Mouse (Mus musculus): ENCODE data around the gene Psen2.

The Psen2 gene

DNA sequence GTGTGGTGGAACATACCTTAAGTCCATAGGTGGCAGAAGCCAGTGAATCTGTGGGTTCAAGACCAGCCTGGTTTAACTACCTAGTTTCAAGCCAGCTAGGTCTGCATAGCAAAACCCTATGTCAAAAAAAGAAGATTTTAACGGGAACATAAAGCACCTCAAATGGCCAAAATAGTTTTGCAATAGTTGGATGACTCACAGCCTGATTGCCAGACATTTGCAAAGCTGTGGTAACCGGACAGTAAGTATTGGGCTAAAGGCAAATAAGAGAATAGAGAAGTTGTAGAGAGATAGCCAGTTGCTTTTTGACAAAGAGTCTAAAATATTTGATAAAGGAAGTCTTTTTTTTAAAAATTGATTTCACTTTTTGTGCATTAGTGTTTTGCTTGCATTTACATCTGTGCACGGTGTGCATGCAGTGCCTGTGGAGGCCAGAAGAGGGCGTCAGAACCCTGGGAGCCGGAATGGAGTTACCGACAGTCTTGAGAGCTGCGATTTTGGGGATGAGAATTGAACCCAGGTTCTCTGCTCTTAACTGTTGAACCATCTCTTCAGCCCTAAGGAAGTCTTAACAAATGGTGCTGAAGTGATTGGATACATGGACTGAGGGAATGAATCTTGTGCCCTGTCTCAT is at the start of gene Psen2:
Gene Psen2 (minus strand): TSS at position 75 of the 634 bp plus-strand sequence.
- DNase-seq (ENCODE audit: low read depth) = peak; percentile 65

DNA sequence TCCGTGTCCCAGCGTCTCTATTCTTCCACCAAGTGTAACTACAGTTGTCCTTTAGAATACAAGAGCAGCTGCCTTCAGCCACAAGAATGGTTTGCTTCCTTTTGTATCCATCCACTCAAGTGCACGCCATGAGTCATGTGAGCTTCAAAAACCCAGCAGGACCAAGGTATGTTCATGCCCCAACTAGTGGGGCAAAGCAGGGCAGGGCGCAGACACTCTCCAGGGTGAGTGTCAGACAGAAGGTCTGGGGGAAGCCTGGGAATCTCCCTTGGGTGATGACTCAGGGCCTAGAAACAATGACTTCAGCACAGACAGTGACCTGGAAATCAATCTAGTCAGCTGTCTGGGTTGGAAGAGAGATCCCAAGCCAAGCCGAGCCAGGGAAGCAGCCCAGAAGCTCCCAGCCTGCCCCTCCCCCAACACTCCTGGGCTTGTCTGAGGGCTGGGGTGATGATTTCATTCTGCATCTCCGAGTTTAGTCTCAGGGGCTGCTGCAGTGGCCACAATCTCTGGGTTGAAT is 49.6 kb upstream of the Psen2 start:
- peak; percentile 35 for DNase-seq (ENCODE audit: low read depth)

DNA sequence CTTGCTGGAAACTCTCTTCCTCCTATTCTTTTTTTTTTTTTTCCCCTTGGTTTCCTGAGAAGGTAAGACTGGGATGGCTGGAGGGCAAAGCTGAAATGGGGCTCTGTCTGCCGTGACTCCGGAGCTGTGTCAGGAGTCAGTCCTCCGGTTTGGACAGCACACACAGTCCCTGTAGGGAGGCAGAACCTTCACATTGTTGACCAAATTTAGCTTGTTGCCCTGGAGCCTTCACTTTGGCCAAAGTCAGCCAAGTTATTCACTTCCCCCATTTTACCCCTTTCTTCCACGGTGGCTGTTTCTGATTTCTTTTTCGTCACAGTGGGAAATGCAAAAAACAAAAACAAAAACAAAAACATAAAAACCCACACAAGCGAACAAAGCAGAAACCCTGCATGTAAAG is 49.0 kb upstream of the Psen2 start:
- no peak for DNase-seq (ENCODE audit: low read depth)

DNA sequence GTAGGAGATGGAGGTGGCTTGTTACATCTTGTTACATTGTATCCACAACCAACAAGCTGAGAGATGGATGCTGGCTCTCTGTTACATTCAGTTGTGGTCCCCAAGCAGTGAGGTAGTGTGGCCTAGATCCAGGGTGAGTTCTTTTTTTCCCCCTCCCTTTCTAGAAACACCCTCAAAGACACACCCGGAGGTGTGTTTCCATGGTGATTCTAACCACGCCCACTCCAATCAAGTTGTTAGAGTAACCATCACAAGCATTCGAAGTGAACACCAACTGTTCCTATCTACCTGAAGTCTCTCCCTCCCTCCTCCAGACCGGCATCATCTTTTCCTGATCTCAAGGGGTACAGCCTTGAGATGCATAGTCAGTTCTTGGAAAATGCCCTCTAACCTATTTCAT is 45.7 kb upstream of the Psen2 start:
- peak; percentile 51 for DNase-seq (ENCODE audit: low read depth)

DNA sequence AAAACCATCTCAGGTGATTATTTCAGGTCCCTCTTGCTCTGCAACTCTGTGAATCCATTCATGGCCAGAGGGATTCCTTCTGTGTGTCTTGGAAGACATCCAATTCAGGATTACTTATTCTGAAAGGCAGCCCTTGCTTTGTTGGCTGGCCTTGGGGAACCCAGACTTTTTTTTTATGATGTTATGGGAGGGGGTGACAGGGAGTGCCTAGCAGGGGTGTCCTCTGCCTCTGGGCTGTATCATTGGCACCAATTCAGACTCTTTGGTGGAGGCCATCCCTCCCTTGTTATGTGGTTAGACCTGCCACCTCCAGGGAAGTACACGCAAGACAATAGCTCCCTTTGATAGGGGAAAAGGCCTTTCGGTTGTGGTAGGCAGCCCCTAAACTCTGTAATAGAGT is 44.4 kb upstream of the Psen2 start:
- DNase-seq (ENCODE audit: low read depth) = peak; percentile 53

DNA sequence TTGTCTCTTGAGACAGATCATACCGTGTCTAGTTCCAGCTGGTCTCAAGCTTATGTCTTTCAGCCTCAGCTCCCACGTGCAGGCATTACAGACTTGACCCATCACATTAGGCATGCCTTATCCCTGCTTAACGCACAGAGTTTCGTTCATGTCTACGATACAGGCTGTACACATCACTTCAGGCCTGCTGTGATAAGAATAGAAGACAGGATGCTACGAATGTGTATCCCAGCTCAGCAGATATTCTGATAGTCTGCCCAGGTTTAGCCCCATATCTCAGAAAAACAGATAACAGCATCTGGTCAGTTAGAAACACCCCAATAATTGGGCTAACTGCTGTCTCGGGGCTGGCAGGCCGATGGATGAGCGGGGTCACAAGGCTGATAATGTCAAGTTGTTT is 43.7 kb upstream of the Psen2 start:
- no peak for DNase-seq (ENCODE audit: low read depth)

DNA sequence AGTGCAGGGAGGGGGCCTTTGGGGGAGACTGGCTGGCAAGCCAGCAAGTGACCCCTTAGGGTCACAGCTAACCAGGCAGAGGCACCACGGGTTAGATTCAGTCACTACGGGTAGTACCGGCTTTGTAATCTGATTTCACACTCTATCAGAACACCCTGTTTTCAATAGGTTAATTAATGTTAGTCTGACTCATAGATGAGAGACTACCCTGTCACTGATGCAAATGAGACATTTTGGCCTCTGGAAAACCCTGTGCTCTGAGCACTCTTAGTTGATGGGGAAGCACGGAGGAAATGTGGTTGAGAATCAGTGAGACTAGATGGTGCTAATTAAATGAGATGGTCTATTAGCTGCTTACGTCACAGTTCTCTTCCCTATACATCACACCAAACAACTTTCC is 40.4 kb upstream of the Psen2 start:
- DNase-seq (ENCODE audit: low read depth) = no peak

DNA sequence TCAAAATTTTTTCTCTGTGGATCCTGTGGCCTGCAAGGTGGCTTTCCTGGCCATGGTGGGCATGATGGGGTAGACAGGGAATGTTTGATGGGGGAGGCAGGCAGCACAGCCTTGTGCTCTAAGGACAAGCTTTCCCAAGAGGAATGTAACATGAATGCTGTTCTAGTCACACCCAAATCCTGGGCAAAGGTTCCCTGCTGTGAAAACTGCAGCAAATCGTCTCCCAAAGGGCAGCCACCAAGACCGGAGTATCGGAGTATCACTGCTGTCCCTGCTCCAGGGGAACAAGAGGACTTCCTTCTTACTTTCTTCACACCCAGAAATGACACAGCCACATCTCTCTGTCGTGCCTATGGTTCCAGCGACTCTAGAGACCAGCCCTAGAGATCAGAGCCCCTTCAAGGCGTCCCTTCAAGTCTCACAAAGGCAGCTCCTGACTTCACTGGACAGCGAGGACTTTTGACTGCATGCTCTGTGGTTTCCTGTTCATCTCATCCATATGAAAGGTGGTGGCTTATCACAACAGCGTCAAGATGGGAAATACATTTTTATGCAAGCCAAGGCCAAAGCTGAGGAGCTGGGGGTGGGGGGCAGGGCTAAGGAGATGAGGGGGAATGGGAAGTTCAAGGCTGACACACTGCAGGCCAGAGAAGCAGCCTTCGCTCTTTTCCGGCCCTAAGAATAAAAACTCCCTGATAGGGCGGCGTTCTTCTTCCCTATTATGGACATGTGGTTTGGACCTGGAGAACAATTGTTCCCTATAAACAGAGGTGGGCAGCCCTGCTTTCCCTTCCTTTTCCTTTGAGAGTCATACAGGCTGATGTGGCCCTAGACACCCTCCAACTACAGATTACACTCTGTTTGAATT is 39.2 kb upstream of the Psen2 start:
- no peak for DNase-seq (ENCODE audit: low read depth)

DNA sequence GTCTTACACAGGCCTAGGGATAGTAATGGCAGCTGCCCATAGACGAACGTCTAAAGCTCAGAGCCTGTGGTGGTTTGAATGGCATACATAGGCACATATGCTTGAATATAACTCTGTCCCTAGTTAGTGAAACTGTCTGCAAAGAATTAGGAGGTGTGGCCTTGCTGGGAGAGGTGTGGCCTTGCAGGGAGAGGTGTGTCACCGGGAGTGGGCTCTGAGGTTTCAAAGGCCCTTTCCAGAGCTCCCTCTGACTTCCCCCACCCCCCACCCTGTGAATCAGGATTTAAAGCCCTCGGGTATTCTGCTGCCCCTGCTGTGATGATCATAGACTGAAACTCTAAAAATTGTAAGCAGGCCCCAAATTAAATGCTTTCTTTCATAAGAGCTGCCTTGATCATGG is 37.8 kb upstream of the Psen2 start:
- no peak for DNase-seq (ENCODE audit: low read depth)

DNA sequence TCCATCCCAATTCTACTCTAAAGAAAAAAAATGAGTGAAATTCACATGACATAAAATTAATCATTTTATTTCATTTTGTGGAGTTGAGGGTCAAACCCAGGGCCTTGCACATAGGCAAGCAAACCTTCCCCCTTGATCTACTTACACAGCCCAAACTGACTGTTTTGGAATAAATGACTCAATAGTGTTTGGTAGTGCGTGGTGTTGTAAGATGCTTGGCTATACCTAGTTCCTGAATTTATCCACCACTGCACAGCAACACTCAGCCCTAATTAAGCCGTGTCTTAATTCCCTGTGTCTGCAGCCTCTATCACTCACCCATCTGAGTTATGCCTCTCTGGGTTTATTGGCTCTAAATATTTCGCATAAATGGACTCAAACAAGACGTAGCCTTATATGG is 37.1 kb upstream of the Psen2 start:
- DNase-seq (ENCODE audit: low read depth) = no peak

DNA sequence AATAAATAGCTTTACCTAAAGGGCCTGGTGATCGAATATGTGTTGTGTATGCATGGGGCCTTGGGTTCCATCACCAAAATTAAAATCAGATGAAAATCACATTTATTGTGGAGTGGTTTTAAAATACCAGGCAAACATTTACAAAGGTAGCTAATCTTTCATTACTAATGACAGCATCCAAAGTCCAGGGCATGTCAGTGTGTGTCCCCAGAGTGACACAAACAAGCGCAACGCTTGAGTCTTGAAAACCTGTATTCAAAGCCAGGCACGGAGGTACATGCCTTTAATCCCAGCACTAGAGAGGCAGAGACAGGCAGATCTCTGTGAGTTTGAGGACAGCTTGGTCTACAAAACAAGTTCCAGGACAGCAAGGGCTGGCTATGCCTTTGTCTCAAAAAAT is 36.5 kb upstream of the Psen2 start:
- no peak for DNase-seq (ENCODE audit: low read depth)

DNA sequence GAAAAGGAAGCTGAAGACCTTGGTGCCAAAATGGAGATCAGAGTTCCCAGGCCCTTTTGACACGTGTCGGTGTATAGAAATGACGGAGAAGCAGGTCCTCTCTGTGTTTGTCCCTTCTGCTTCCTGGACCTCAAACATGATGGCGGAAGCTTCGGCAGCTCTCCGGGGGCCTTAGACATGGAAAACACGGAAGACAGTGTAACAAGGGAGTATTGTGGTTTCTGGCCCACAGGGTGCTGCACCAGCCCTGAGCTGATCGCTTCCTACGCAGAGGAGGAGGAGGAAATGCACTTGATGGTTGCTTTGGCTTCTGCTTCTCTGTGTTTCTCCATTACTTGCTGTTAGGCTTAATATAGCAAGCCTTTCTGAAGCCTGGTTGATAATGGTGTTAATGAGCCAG is 32.9 kb upstream of the Psen2 start:
- DNase-seq (ENCODE audit: low read depth) = peak; percentile 80

DNA sequence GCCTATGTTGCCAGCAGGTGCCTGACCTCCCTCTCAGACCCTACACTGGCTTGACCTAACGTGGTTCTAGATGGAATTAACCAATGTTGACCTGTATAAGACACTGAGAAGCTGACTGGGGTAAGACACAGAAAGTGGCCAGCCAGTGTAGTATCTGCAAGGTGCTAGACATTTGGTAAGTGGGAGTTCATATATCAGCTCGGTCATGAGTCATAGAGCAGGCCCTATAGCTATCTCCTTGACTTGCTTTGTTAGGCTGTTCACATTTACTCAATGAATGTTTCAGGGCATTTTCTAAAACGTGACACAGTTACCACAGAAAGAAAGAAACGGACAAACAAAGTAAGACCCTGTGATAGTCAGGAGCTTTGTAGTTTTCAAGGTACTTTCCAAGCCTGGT is 27.1 kb upstream of the Psen2 start:
- no peak for DNase-seq (ENCODE audit: low read depth)

DNA sequence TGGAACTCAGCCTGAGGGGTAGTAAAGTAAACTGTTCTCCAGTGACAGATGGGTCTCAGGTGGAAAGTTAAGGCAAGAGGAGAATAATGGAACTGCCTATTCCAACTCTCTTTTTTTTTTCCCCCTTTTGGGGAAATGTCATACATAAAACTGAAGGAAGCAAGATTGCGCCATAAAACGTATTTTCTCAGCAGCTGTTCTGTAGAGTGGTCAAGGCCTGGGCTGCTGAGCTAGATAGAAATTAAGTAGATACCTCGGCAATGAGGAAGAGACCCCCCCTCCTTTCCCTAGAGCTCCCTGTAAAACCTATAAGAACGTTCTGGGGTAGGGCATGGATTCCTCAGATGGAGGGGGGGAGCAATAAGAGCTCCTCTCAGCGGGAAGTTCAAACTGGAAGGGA is 26.6 kb upstream of the Psen2 start:
- no peak for DNase-seq (ENCODE audit: low read depth)

DNA sequence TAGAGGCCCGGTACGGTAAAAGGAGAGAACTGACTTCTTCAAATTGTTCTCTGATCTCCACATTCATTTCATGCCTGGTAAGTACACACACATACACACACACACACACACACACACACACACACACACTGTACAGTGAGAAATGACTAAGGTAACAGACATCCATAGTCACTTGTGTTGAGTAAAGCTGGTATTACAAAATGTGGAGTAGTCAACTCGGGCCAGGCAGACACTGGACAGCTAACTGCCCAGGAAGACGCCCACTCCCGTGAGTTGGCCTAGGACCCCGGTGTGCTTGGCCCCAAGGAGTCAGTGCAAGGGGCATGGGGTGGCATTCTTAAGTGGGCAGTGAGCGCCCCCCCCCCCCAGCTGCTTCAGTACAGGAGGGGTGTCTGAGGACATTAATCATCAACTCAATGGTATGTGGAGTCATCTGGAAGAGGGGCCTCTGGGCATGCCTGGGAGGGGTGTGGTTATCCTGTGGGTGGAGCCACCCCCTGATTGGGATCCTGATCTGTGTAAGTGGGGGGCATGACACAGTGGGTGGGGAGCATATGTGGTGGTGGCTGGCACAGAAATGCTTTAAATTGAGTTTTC is 25.7 kb upstream of the Psen2 start:
- no peak for DNase-seq (ENCODE audit: low read depth)

DNA sequence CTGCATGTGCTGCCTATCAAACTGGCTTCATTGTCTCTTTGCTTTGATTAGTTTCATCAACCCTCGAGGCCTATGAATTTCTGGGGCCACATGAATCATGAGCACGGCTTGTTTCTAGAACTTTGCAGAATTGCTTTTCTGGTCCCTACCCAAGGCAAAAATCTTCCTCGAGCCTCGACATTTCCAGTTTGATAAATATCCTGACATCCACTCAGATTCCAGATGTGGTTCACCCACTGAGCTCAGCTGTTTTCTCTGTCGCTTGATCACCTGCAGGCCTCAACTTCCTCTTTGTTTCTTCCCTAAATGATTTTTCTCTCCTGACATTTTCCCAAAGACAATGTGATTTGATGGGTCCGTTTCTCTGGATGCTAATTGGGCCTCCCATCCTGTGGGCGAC is 25.0 kb upstream of the Psen2 start:
- no peak for DNase-seq (ENCODE audit: low read depth)

DNA sequence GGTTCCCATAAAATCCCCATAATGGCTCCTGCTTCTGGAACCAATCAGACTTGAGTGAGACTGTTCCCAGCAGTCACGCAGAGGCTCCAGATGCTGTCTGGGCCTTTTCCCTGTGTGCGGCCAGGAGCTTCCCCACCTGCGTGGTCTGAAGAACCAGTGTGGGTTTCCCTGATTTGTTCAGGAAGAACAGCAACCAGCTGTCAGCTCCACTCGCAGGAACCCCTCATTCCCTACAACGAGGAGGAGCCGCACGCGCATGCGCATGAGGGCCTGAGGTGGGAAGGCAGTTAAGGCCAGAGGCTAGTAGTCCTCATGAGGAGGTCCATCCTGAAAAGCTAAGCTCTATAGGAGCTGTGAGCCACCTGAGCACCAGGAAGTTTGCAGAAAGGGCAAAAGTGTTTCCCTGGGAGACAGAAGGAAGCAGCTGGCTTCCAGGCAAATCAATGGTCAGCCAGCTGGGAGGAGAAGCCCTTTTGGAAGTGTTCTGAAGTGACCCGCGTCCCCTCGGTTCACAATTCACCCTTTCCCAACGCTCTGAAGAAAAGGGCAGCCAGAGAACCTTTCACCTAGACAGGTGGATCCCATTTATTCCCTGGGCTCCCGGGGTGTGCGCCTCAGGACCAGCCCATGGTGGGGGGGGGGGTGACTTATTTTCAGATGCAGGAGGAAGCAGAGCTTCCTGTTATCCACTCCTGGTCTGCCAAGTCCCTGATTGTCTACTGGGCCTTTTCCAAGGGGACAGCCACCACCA is 23.0 kb upstream of the Psen2 start:
- no peak for DNase-seq (ENCODE audit: low read depth)

DNA sequence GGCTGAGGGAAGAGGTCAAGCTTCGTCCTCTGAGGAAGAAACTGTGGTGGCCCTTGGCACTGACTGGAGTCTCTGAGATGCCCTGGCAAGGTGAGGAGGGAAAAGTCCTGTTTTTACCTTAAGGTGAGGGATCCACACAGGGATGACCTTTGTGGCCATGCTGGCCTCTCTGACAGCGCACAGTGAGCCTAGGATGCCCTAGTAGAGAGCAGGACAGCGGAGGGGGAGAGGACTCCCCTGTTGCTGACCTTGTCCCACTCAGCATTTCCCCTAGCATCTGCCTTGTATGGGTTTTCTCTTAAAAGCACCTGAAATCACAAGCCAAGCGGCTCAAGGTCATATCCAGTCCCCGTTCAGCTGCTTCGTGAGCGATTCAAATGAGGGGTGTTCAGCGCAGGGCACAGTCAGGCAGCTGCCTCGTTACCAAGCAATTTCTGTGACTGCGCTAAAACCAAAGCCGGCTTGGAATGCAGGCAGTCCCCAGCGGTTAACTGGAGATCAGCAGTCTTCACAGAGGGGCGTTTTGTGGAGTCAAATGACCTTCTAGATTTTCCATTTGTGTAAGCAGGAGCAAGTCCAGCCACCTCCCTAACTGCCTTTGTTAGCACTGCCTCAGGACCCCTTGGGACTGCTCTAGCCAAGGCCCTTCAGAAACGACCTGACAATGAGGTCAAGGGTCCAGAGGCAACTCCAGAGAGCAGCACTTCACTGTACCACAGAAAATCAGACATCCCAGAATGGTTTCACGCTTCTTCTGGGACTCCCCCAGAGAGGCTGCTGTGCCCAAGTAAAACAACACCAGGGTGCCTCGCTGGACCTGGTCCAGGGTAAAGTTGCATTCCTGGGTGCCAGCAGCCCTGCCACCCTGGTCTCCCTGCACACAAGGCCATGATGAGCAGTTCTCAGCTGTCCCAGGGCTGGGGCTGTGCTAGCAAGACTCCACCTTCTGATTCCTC is 20.9 kb upstream of the Psen2 start:
- no peak for DNase-seq (ENCODE audit: low read depth)

DNA sequence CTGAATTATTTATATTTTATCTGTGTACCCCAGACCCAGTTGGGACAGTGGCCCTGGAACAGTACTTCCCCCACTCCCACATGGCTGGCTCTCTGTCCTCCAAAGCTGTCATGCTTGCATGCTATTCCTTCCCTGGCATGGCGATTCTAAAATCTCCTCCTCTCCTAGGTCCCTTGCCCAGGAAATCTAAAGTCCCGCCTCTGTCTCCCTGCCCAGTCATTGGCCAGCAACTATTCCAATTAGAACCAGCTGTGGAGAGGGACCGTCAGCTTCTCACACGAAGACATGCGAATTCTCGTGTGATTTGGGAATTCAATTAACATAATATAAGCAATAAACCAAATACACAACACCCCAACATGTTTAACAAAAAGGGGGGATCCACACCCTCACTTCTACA is 19.3 kb upstream of the Psen2 start:
- no peak for DNase-seq (ENCODE audit: low read depth)

DNA sequence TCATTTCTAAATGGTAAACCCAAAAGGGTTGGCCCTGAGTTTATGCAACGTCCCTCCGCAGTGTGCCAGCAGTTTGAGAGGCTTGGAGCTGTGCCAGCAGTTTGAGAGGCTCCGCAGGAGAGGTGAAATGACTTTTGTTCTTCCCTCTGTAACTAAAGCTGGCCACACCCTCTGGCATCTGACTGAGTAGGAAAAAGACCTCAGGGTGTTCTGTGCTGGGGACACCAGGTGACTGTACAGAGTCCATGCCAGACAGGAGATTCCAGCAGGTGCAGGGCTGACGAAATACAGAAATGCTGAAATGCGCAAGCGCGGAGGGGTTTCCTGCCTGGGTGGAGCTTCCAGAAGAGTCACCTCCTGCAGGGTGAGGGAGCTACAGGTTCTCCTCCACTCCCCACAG is 16.4 kb upstream of the Psen2 start:
- DNase-seq (ENCODE audit: low read depth) = peak; percentile 94

DNA sequence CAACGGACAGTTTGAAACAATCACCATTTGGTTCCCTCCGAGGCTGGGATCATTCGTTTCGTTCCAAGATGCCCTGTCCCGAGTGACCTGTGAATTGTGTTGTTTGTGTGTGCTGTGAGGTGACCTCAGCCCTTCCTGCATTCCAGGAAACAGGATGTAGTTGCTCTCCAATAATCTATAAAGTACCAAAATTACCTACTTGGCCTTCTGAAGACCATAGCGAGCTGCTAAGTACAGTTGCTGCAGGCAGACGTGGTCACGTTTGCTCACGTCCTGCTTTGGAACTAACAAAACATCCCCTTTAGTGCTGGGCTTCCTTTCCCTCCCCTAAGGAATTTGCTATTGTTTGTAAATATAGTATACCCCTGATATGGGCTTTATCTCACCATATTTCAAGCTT is 14.3 kb upstream of the Psen2 start:
- DNase-seq (ENCODE audit: low read depth) = no peak

Data from naive thymus-derived CD4-positive, alpha-beta T cell, adult 2 months (primary cell).